ENCODE assay signal across 20 mouse cellular contexts in the genomic region with DNA sequence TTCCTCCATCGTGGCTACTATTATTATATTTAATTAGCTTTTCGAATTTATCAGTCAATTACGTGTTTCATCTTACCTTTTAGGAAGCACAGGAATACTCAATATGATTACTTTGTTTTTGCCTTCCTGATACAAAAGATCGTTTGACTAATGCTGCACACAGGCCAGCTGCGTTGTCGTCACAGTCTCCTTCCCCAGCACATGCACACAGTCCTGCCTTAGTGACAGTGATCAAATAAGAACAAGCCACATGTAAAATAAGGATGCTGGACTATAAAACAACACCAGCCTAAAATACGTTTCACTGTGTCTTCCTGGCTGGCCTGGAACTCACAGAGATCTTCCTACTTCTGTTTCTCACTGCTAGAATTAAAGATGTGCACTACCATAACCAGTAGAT. TPM values are rescaled to one million over a fixed set of nuclear protein-coding genes. Genes with fewer than 3 reads are reported as not detected.
"Had no signal": no experiment of that assay in that cellular context is flagged by ENCODE, and none has a peak within 500 bp of the region (broad histone marks: within the 10 kb centered on the region; RNA-seq: fewer than 3 reads in every experiment).

No protein-coding gene starts in this region.

- DNase-seq: liver, postnatal 0 days; lung, adult 2 months; lung, postnatal 14 days; lung, postnatal 36 days; thymus, adult 2 months; thymus, postnatal 25 days; thymus, postnatal 4 days had no signal

- H3K9ac ChIP-seq: liver, embryonic 15.5 days; liver, postnatal 0 days; lung, embryonic 15.5 days; midbrain, embryonic 12.5 days; midbrain, embryonic 15.5 days; neural tube, embryonic 12.5 days; stomach, embryonic 15.5 days had no signal

- H3K36me3 ChIP-seq: liver, embryonic 15.5 days; lung, embryonic 15.5 days; midbrain, embryonic 12.5 days; midbrain, embryonic 15.5 days; neural tube, embryonic 12.5 days; stomach, embryonic 15.5 days had no signal

- H3K9me3 ChIP-seq: liver, embryonic 15.5 days; lung, embryonic 15.5 days; megakaryocyte, embryonic 14.5 days; midbrain, embryonic 12.5 days; midbrain, embryonic 15.5 days; neural tube, embryonic 12.5 days; stomach, embryonic 15.5 days had no signal

- H3K4me1 ChIP-seq: lung, embryonic 15.5 days; stomach, embryonic 15.5 days had no signal

- H3K27ac ChIP-seq: liver, embryonic 15.5 days; lung, embryonic 15.5 days; macrophage; neural tube, embryonic 12.5 days; stomach, embryonic 15.5 days; stomach, postnatal 0 days had no signal

- H3K4me2 ChIP-seq: liver, embryonic 15.5 days; lung, embryonic 15.5 days; midbrain, embryonic 12.5 days; neural tube, embryonic 12.5 days; stomach, embryonic 15.5 days had no signal

- H3K27me3 ChIP-seq: liver, embryonic 15.5 days; lung, embryonic 15.5 days; megakaryocyte, embryonic 14.5 days; midbrain, embryonic 12.5 days; midbrain, embryonic 15.5 days; neural tube, embryonic 12.5 days; stomach, embryonic 15.5 days had no signal

- H3K4me3 ChIP-seq: liver, embryonic 15.5 days; lung, embryonic 15.5 days; megakaryocyte, embryonic 14.5 days; midbrain, embryonic 12.5 days; midbrain, embryonic 15.5 days; neural tube, embryonic 12.5 days; stomach, embryonic 15.5 days had no signal

- ATAC-seq: liver, postnatal 0 days; lung, postnatal 0 days; midbrain, embryonic 15.5 days had no signal

RNA-seq across cellular contexts. Expression of a gene that starts 0.6 kb away (rescaled TPM):
- polyA plus RNA-seq: liver, embryonic 15.5 days; lung, postnatal 0 days; spleen, adult 2 months; testis, adult 2 months had no signal

RNA-seq across cellular contexts. Expression of a gene that starts 19.1 kb away (rescaled TPM):
- polyA plus RNA-seq: midbrain, embryonic 15.5 days; neural tube, embryonic 12.5 days; neural tube, embryonic 14.5 days had no signal

RNA-seq across cellular contexts. Expression of a gene that starts 25.9 kb away (rescaled TPM):
- polyA plus RNA-seq: testis, adult 2 months had no signal
